15 mouse cellular contexts compared by ENCODE assay signal in genomic region chr2:93634609-93635008, GRCm38 (mm10). TPM values are rescaled to one million over a fixed set of nuclear protein-coding genes. Genes with fewer than 3 reads are reported as not detected.
"Had no signal": no experiment of that assay in that cellular context is flagged by ENCODE, and none has a peak within 500 bp of the region (broad histone marks: within the 10 kb centered on the region; RNA-seq: fewer than 3 reads in every experiment).

No protein-coding gene starts in this region.

- ATAC-seq: liver, embryonic 12.5 days; midbrain, embryonic 13.5 days; midbrain, embryonic 16.5 days had no signal

- DNase-seq: kidney, adult 9 months; kidney, postnatal 14 days; kidney, postnatal 4 days; left cerebral cortex, postnatal 4 days; lung, adult 18-20 months; lung, postnatal 10 days; lung, postnatal 36 days; right cerebral cortex, adult 18-20 months; right cerebral cortex, postnatal 25 days; spleen, adult 18-20 months; thymus, postnatal 25 days had no signal

RNA-seq across cellular contexts. Expression of gene Alx4, which starts 7.6 kb away (rescaled TPM):
- total RNA-seq: monocyte, adult 5-6 weeks had no signal
